Mouse (Mus musculus): ENCODE results near the gene Pon1.

- TF ChIP-seq EP300 (IDR thresholded peaks at IDR 0.05; ENCODE audit: insufficient read depth, low read depth, low read length), result no peak
- no peak for TF ChIP-seq POLR2A (IDR thresholded peaks at IDR 0.05; ENCODE audit: insufficient read depth, low read depth, low read length)
These were observed 43.8 kb upstream of the Pon1 start for GRCm38 (mm10) chr6:5237510-5237909.

Measured in heart, adult 2 months (tissue).